Mouse (Mus musculus) brain, embryonic 14.5 days (tissue): ENCODE results near the gene Mapk3.

ENCODE experiments used
- CTCF ChIP-seq: fragments of 200-500 bp; IDR thresholded peaks from 2 replicates; pipeline ENCODE4 v1.5.1; 2012; ENCODE audit warnings: inconsistent platforms, mild to moderate bottlenecking, moderate library complexity, borderline replicate concordance; ENCODE audit not compliant: insufficient read depth, insufficient read length; ENCODE audit errors: extremely low read depth
- POLR2A ChIP-seq: fragments of 200-500 bp; IDR thresholded peaks from 2 replicates; pipeline ENCODE4 v1.6.1; 2012; ENCODE audit warnings: mild to moderate bottlenecking, inconsistent platforms, borderline replicate concordance; ENCODE audit not compliant: poor library complexity, insufficient read depth, insufficient read length, severe bottlenecking; ENCODE audit errors: extremely low read depth

DNA sequence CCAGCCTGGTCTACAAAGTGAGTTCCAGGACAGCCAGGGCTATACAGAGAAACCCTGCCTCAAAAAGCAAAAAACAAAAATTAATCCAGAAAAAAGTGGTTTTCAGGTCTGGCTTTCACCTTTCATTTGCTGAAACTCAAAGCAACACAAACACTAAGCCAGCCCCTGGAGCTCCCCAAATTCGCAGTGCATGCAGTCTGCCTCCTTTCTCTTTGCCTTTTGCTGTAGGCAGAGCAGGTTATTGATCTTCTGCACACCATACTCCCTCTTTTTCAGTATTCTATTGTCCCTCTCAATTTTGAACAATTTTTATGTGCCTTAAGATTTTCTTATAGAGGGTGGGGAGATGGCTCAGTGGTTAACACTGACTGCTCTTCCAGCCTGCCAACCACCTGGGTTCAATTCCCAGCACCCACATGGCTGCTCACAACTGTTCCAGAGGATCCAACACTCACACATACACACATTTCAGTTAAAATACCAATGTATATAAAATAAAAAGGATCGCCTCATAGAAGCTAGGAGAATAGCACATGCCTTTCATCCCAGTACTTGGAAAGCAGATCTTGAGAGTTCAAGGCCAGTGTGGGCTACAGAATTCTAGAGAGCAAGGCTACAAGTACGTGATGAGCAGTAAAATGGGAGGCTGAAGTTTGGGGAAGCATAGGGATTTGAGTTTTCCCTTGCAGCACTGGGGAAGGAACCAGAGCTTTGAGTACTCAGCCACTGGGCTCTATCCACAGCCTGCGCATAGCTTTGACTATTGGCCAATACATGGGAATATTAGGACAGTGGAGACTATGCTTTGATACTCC, 34.3 kb downstream of the Mapk3 start:
- TF ChIP-seq CTCF (no peak), POLR2A (no peak)
